Mouse (Mus musculus): ENCODE measurements around the gene Ucp2.
"Not testable (repeated sequence)": the region's sequence is repeated elsewhere in the genome, so short reads cannot be mapped to it uniquely, and the experiment has no call there.

Gene Ucp2

GRCm38 (mm10) chr7:100479100-100479822, 13.9 kb upstream of the Ucp2 start:
- DNase-seq (ENCODE audit: low read depth in 2 of 2, low spot score in 2 of 2): no peak

DNA sequence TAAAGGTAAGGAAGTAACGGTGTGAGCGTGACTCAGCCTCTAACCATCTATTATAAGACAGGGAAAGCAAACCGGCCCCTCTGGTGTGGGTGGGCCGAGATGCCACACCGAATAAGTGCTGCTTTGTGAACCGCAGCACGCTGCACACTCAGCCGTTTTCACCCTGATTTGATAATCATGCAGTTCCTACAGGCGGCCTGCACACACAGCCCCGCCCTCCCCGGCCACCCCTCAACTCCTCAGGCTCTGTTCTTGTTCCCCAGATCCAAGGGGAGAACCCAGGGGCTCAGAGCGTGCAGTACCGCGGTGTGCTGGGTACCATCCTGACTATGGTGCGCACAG, 13.3 kb upstream of the Ucp2 start:
- DNase-seq (ENCODE audit: low read depth in 2 of 2, low spot score in 2 of 2): no peak

GRCm38 (mm10) chr7:100480175-100480574, 13.0 kb upstream of the Ucp2 start:
- no peak for DNase-seq (ENCODE audit: low read depth in 2 of 2, low spot score in 2 of 2)

- not testable (repeated sequence) for DNase-seq (ENCODE audit: low read depth in 2 of 2, low spot score in 2 of 2)
These were observed 11.1 kb upstream of the Ucp2 start for GRCm38 (mm10) chr7:100482046-100482445.

GRCm38 (mm10) chr7:100484493-100484892, 8.6 kb upstream of the Ucp2 start:
- DNase-seq (ENCODE audit: low read depth in 2 of 2, low spot score in 2 of 2): no peak

DNA sequence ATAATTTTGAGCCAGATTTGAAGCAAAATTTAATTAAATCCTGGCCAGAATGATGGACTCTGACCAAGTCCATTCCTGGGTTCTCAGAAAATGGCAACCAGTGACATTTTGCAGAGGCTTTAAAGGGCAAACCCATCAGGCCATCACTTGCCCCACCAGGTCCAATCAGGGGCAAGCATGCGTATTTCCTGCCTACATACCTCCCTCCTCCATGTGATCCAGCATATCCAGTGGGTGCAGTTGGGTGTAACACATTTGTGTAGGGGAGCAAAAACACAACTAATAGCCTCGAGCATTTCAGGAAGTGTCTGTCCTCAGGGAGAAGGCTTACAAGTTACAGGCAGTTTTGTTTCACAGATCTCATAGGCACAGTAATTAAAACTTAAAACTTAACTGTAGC, 5.8 kb upstream of the Ucp2 start:
- no peak for DNase-seq (ENCODE audit: low read depth in 2 of 2, low spot score in 2 of 2)

GRCm38 (mm10) chr7:100488474-100489048, 4.6 kb upstream of the Ucp2 start:
- DNase-seq (ENCODE audit: low read depth in 2 of 2, low spot score in 2 of 2): no peak

DNA sequence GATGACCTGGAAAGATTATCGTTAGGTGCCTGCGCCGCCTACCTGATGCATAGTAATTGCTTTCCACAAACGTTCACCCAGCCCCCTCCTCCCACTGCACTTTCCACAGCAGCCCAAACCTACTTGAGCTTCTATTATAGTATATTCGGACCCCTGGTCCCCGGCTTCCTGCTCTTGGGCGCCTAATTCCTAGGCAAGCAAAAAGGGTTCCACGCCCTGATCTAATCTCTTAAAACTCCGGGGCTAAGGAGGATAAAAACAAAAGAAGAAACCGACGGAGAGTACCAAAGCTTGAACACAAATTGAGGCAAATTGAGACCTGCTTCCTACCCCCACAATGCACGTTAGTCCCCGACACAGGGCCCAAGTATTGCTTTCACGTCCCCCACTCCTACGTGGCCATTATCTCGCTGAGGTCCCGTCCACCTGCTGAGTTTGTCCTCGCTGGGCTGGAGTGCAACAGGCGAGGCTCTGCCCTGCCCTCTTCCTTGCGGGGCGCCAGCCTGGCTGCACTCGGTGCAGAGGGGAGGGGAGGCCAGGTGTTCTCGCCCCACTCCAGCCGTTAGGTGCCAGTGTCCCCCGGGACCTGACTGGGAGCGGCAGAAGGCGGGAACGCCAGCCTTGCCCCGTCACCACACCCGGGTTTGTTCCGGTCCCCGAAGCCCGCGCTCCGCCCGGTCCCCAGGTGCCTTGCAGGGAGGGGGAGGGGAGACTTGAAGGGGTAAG, 583 bp upstream of the Ucp2 start:
- peak in 1 of 2 experiments; percentile 3 for DNase-seq (ENCODE audit: low read depth in 2 of 2, low spot score in 2 of 2)

GRCm38 (mm10) chr7:100493484-100494414, 612 bp downstream of the Ucp2 start:
- DNase-seq (ENCODE audit: low read depth in 2 of 2, low spot score in 2 of 2): peak; percentile 44 to 50

DNA sequence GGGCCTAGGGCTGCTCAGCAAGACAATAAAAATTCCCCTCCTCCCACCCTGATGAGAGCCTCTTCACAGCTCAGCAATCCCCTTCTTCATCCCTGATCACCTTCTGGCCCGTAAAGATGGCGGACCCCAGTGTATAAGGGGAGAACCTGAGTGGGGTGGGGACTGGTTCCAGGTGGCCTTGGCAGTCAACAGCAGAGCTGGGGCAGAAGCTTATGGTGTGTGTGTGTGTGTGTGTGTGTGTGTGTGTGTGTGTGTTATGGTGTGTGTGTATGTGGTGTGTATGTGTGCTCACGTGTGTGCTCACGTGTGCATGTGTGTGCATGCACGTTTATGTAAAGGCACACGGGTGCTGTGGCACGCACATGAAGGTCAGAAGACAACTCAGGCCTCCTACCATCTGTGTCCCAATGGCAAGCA, 1.3 kb downstream of the Ucp2 start:
- peak in 1 of 2 experiments; percentile 29 for DNase-seq (ENCODE audit: low read depth in 2 of 2, low spot score in 2 of 2)

GRCm38 (mm10) chr7:100495042-100495441, 1.9 kb downstream of the Ucp2 start:
- no peak for DNase-seq (ENCODE audit: low read depth in 2 of 2, low spot score in 2 of 2)

DNA sequence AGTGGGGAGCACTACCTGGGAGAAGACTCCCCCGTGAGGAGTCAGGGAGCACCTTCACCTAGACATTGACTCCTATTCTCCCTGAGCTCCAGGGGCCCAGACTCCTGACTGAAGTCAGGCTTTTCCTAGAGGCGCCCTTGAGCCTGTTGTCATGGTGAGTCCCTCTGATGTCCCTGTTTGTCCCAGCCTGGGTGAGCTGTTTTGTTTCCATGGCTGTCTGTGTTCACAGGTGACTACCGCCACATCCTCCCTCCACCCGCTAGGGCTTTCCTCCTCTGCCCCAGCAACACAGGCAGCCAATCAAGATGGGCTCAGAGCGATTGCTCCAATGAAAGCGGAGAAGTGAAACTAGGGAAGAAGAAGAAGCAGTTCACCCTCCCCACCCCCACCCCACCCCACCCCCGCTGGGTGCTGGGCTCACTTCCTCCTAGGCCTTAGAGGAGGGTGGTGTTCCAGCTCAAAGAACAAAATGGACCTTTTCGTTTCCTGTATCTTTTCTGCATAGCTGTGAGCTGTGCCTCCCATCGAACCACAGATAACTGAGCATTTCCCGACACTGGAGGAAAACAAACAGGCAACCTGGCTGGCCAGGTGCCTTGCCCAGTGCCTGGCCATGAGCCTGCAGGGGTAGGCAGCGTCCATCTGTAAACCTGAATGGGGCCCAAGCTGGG, 2.6 kb downstream of the Ucp2 start:
- DNase-seq (ENCODE audit: low read depth in 2 of 2, low spot score in 2 of 2): peak; percentile 85 to 87

DNA sequence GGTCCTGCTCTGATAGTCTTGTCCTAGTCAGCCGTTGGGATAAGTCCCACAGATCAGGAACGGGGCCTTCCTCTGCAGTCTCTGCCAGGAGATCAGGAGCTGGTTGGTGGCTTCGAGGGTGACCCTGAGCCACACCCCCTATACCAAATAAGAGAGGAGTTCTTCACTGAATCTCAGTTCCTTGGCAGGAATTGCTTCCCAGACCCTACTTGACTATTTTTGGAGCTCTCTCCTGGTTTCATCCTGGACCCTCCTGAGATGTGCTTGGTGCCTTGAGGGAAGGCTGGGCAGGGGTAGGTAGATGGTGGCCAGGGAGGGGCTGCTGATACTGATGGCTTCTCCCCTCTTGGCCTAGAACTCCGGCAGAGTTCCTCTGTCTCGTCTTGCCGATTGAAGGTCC, 3.2 kb downstream of the Ucp2 start:
- no peak for DNase-seq (ENCODE audit: low read depth in 2 of 2, low spot score in 2 of 2)

DNA sequence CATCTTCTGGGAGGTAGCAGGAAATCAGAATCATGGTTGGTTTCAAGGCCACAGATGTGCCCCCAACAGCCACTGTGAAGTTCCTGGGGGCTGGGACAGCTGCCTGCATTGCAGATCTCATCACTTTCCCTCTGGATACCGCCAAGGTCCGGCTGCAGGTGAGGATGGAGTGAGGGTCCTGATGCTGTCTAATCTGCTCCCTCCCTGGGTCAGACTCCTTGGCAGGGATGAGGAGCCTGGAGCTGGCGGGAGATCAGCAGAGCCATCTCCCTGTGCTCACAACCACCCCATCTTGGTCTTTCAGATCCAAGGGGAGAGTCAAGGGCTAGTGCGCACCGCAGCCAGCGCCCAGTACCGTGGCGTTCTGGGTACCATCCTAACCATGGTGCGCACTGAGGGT, 3.7 kb downstream of the Ucp2 start:
- DNase-seq (ENCODE audit: low read depth in 2 of 2, low spot score in 2 of 2): no peak

DNA sequence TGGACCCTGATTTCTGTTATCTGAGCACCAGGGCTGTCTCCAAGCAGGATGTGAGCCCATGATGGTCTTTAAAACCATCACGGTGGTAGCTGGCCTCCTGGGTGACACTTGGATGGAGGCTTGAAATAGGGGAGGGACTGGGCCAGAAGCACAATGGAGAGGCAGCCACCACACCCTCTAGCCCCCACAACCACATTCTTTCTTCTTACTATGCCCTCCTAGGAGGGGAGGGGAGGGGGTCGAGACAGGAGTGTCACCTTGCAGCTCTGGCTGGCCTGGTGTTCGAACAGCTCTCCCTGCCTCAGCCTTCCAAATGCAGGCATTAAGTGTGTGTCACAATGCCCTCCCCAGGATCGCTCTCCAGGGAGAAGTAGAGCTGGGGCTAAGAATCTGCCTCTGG, 4.3 kb downstream of the Ucp2 start:
- DNase-seq (ENCODE audit: low read depth in 2 of 2, low spot score in 2 of 2): no peak

DNA sequence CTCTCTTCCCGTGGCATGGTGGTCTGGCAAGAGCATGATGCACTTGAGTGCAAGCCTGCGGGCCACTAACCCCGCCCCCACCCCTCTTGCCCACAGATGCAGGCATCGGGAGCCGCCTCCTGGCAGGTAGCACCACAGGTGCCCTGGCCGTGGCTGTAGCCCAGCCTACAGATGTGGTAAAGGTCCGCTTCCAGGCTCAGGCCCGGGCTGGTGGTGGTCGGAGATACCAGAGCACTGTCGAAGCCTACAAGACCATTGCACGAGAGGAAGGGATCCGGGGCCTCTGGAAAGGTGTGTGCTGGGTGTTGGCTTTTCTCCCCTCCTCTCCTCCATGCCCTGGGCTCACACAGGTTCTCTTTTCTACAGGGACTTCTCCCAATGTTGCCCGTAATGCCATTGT, 4.8 kb downstream of the Ucp2 start:
- no peak for DNase-seq (ENCODE audit: low read depth in 2 of 2, low spot score in 2 of 2)

DNA sequence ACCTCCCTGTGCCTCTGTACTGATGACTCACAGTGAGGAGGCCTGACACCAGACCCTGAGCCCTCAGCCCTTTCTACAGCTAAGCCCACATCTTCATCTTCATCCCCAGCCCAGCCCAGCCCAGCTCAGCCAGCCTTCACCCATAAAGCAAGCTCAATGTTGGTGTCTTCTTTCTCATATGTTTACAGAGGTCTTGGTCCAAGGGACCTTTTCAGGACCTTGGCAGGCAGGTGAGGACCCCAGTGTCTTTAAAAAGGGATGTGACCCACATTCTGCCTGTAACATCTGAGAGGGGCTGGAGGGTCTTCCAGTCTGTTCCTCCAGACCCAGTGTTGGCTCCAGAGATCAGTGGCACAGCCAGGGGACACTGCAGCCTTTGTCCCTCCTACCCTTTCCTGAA, 6.3 kb downstream of the Ucp2 start:
- no peak for DNase-seq (ENCODE audit: low read depth in 2 of 2, low spot score in 2 of 2)

GRCm38 (mm10) chr7:100500276-100500977, 7.3 kb downstream of the Ucp2 start:
- no peak for DNase-seq (ENCODE audit: low read depth in 2 of 2, low spot score in 2 of 2)

DNA sequence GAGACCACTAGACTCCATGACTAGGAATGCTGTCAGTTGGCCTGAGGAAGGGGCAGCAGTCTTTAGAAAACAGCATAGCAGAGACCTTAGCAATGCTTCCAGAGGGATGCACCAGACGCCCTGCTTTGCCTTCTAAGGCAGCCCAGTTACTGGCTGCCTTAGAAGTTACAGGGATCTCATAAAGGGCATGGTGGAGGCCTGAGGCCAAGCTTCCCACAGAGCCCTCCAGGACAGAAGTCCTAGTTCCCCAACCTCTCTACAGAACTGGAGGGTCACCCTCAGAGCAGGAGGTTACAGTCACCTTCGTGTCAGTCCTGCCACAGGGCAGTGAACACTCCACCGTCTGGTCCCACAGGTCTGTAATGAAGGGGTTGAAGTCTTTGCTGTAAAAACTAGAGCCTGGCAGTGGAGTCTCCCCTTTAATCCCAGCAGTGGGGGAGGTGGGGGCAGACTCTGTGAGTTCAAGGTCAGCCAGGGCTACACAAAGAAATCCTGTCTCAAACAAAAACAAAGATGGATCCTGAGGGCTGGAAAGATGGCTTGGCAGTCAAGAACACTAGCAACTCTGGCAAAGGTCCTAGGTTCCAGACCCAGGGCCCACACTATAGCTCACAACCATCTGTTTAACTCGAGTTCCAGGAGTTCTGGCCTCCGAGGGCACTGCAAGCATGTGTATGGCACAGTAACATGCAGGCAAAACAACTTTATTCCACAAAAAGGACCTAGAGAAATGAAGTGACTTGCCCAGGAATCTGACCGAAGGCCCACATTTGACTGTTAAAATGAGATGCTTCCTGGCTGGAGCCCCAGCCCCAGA, 8.1 kb downstream of the Ucp2 start:
- DNase-seq (ENCODE audit: low read depth in 2 of 2, low spot score in 2 of 2): no peak
